Mouse (Mus musculus) heart, embryonic 16.5 days (tissue): ENCODE measurements at regions not wholly inside any gene's neighbourhood (a gene's known extent, or its start where the extent isn't known, plus 50 kb on each side); places are given as distances from the start of the nearest gene placed in this dataset.
"Not testable (repeated sequence)": the region's sequence is repeated elsewhere in the genome, so short reads cannot be mapped to it uniquely, and the experiment has no call there.

Source experiments
- ATAC-seq: fragments of 200-750 bp; cut with Nextera tagmentation; replicated peaks from 2 replicates; pipeline ENCODE4 v1.8.0; 2017; ENCODE audit warnings: moderate number of reproducible peaks; ENCODE audit not compliant: insufficient read depth, low FRiP score; ENCODE audit errors: extremely low read depth
- H3K27ac ChIP-seq: fragments of 300-500 bp; sonication (generic); 2 replicates; pipeline ENCODE4 v1.5.1; 2014; ENCODE audit warnings: mild to moderate bottlenecking, low read length, control low read depth, moderate library complexity
- H3K27me3 ChIP-seq: fragments of 300-500 bp; sonication (generic); 2 replicates; pipeline ENCODE4 v1.6.1; 2014; ENCODE audit warnings: low read length, mixed read lengths; ENCODE audit not compliant: control insufficient read depth, insufficient read depth
- H3K36me3 ChIP-seq: fragments of 300-500 bp; sonication (generic); 2 replicates; pipeline ENCODE4 v1.6.1; 2014; ENCODE audit not compliant: control insufficient read depth, insufficient read depth
- H3K4me1 ChIP-seq: fragments of 300-500 bp; sonication (generic); 2 replicates; pipeline ENCODE4 v1.6.1; 2014; ENCODE audit warnings: low read length, mixed read lengths; ENCODE audit not compliant: control insufficient read depth, insufficient read depth
- H3K4me2 ChIP-seq: fragments of 300-500 bp; sonication (generic); 2 replicates; pipeline ENCODE4 v1.6.1; 2014; ENCODE audit warnings: low read depth, mild to moderate bottlenecking, control low read depth, low read length
- H3K4me3 ChIP-seq: fragments of 300-500 bp; sonication (generic); 2 replicates; pipeline ENCODE4 v1.5.1; 2014; ENCODE audit warnings: mild to moderate bottlenecking, control low read depth, low read length
- H3K9ac ChIP-seq: fragments of 300-500 bp; sonication (generic); 2 replicates; pipeline ENCODE4 v1.6.1; 2014; ENCODE audit warnings: low read length, control low read depth
- H3K9me3 ChIP-seq: fragments of 300-500 bp; sonication (generic); replicated peaks from 2 replicates; pipeline ENCODE4 v1.6.1; 2016; ENCODE audit warnings: low read length; ENCODE audit not compliant: control insufficient read depth
- WGBS: fragments of 180-500 bp; shearing (Covaris S2); extraction: QIAGEN DNeasy Blood & Tissue Kit; methylation state at CpG from one replicate; pipeline ENCODE4 v1.1.7; 2014; 5-methylcytosine and 5-hydroxymethylcytosine counted together

DNA sequence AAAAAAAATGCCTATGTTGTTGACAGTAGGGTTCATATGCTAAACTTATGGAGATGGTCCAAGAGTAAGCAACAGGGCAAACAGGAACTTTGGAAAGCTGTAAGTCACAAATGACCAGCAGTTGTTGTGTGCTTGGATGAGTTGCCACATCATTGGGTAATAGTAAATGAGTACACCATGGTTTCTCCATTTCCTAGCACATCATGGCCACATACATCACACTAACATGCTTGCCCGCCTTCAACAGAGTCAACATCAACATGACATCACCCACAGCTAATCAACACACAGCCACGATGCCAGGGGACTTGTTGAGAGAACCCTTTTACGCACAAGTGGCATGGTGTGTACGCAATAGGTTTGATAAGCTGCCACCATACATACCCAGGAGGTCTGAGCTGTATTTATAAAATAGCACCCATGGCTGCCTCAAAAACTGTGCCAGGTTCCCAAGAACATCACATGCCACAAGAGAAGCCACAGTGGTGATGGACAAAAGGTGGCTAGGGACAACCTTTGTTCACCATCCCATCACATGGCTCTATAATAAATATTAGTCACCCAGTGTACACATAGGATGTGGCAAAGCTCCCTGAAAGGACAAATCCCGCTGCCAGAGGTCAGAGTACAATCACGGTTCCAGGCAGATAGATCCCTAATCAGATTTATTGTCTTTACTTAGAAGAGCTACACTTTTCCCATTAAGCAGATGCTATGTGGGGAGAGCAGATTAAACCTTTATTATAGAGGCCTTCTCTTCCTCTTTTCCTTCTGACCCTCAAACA is 179.5 kb upstream of the Tsc22d2 start:
- no peak overlapping the region for H3K4me3 ChIP-seq
- no peak overlapping the region for H3K9ac ChIP-seq
- no peak overlapping the region for H3K4me2 ChIP-seq
- WGBS, result 79% methylated on average over 6 of the region's 6 CpGs
- H3K4me1 ChIP-seq, result no peaks in the 10 kb centered on the region
- H3K27ac ChIP-seq, result no peak overlapping the region
- ATAC-seq, result no peak
- H3K36me3 ChIP-seq, result no peaks in the 10 kb centered on the region
- H3K9me3 ChIP-seq, result no peaks in the 10 kb centered on the region
- H3K27me3 ChIP-seq, result no peaks in the 10 kb centered on the region

DNA sequence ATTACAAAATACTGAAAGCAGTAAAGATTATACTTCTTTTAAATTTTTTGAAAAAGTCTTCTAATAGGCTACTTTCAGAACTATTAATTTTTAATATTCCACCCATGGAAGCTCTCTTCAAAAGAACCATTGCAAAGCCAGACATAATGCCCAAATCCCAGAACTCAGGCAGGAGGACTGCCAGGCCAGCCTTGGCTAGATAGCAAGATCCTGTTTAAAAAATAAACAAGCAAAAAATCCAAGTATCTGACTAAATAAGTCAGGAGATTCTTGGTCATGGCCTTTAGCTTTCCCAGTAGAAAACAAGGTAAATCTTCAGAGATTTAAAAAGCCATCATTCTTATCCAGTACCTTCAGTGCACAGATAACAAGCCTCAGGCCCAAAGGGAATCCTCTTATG is 176.4 kb upstream of the Tsc22d2 start:
- H3K4me2 ChIP-seq, result no peak overlapping the region
- H3K9ac ChIP-seq, result no peak overlapping the region

DNA sequence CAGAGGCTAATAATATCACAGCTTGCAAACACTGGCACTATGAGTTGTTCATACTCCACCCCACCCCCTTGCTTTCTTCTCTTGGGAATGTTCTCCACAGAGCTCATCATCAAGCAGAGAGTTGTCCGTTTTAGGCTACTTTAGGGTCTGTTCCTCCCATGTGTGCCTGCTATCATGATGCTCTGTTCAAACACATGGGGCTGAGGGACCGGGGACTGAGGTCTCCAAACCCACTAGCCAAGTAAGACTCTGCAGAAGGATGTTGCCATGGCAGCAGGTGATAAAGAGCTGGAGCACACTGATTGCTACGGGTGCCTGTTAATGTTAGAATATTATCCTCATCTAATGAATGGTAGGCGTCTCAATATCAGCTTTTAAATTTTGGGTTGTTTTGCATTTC is 173.7 kb upstream of the Tsc22d2 start:
- H3K4me1 ChIP-seq, result no peaks in the 10 kb centered on the region
- no peaks in the 10 kb centered on the region for H3K9me3 ChIP-seq
- ATAC-seq, result no peak
- 38% methylated on average over 4 of the region's 4 CpGs for WGBS
- no peak overlapping the region for H3K4me2 ChIP-seq
- H3K27ac ChIP-seq, result no peak overlapping the region
- H3K9ac ChIP-seq, result no peak overlapping the region
- H3K27me3 ChIP-seq, result no peaks in the 10 kb centered on the region
- no peak overlapping the region for H3K4me3 ChIP-seq
- H3K36me3 ChIP-seq, result no peaks in the 10 kb centered on the region

More for the DNA sequence above, 176.4 kb upstream of the Tsc22d2 start:
- H3K9me3 ChIP-seq, result no peaks in the 10 kb centered on the region
- H3K4me3 ChIP-seq, result no peak overlapping the region
- H3K27ac ChIP-seq, result no peak overlapping the region
- no peak for ATAC-seq
- H3K36me3 ChIP-seq, result no peaks in the 10 kb centered on the region
- H3K27me3 ChIP-seq, result no peaks in the 10 kb centered on the region
- no peaks in the 10 kb centered on the region for H3K4me1 ChIP-seq

DNA sequence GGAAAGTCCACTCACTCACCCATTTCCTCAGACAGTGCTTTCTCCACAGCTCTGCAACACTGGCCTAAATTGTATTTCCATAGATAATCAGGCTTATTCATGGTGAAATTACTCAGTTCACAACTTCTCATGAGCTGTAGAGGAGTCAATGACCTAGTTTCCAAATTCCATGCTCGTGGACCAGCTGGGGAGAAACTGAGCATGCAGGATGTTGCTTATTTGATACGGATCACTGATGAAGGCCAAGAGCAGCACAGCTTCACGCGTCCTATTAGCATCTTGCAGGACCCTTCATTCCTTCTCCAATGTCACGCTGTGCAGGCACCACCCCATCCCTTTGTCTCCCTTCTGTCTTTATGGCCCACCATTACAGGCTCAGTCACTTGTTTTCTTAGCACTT is 169.2 kb upstream of the Tsc22d2 start:
- Histone ChIP-seq H3K9ac (no peak overlapping the region), H3K9me3 (no peaks in the 10 kb centered on the region), H3K36me3 (no peaks in the 10 kb centered on the region), H3K27ac (no peak overlapping the region), H3K4me3 (no peak overlapping the region), H3K4me1 (no peaks in the 10 kb centered on the region), H3K4me2 (no peak overlapping the region), H3K27me3 (no peaks in the 10 kb centered on the region)
- 56% methylated on average over 5 of the region's 5 CpGs for WGBS
- ATAC-seq, result no peak

DNA sequence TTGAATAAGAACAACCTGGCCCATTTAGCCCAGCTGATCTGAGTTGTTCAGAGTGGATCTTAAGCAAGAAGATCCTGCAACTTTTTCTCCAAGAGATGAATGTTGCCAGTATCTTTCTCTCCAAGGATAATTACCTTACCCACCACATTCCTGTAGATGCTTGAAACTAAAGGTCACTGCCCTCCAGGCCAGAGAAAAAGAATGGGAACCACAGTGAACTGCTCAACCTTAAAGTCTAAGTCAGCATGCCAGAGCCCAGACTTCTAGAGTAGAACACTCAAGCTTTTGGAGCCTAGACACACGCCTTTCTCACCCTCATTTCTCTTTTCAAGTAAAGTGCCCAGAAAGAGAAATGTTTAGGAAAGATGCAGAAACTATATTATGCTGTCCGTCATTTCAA is 166.5 kb upstream of the Tsc22d2 start:
- H3K36me3 ChIP-seq, result no peaks in the 10 kb centered on the region
- no peak overlapping the region for H3K4me3 ChIP-seq
- H3K4me2 ChIP-seq, result no peak overlapping the region
- H3K4me1 ChIP-seq, result no peaks in the 10 kb centered on the region
- H3K27me3 ChIP-seq, result no peaks in the 10 kb centered on the region
- no peak for ATAC-seq
- no peak overlapping the region for H3K27ac ChIP-seq
- no peak overlapping the region for H3K9ac ChIP-seq
- WGBS, result 78% methylated on average over 2 of the region's 2 CpGs
- no peaks in the 10 kb centered on the region for H3K9me3 ChIP-seq

DNA sequence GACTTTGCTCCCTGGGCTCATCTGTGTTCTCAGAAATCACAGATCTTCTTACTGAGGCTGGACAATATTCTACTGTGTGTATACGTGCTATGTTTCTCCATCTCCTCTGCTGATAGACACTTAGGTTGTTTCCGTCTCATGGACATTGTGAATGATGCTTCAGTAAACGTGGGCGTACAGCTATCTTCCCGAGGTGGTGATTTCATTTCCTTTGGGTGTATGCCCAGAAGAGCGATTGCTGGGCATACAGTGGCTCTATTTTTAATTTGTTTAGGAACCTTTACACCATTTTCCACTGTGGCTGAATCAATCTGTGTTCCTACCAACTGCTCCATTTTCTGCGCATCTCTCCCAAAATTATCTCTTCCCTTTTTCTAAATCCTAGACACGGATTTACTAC is 160.6 kb upstream of the Tsc22d2 start:
- no peaks in the 10 kb centered on the region for H3K9me3 ChIP-seq
- ATAC-seq, result peak; percentile 52
- H3K4me2 ChIP-seq, result no peak overlapping the region
- H3K27ac ChIP-seq, result no peak overlapping the region
- no peaks in the 10 kb centered on the region for H3K36me3 ChIP-seq
- no peaks in the 10 kb centered on the region for H3K27me3 ChIP-seq
- no peak overlapping the region for H3K9ac ChIP-seq
- WGBS, result 33% methylated on average over 8 of the region's 8 CpGs
- peaks cover 6% of the 10 kb centered on the region for H3K4me1 ChIP-seq
- H3K4me3 ChIP-seq, result no peak overlapping the region

DNA sequence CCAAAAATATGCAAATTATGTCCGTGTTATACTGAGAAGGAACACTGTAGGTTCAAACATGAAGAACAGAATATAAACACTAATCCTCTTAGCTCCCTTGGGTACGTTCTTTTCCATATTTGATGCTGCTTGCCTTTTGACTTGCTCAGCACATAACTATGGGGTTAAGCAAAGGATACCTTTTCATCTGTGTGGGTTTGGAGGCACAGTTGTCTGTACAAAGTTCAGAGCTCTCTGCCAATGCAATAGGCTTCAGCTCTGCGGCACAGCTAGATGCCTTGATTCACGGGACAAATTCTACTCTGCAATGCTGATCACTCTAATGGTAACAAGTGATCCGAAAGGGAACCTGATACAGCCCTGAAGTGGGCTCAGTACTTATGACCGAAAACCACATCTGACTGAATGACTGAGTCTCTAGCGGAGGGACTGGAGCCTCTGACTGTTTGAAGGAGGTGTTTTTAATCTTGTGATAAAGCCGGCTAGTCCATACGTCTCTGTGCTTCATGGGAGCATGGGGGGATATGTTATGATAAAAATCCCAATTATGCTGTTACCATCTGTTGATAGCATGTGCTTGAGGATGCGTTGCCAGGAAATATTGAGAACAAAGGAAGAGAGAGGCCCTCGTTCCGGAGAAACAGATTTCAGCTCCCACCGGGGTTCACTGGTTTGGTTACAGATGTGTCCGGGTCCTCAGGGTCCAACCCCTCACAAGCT is 146.7 kb upstream of the Tsc22d2 start:
- Histone ChIP-seq H3K9ac (no peak overlapping the region), H3K9me3 (no peaks in the 10 kb centered on the region), H3K4me1 (peaks cover 5% of the 10 kb centered on the region), H3K27me3 (no peaks in the 10 kb centered on the region), H3K36me3 (no peaks in the 10 kb centered on the region), H3K27ac (no peak overlapping the region), H3K4me2 (peak overlapping the region; percentile 26; the same call in 1 of the 2 replicates), H3K4me3 (no peak overlapping the region)
- no peak for ATAC-seq
- whole genome bisulfite sequencing, result 49% methylated on average over 14 of the region's 14 CpGs

- not testable (repeated sequence) for ATAC-seq, H3K27me3 ChIP-seq, H3K4me2 ChIP-seq, H3K9me3 ChIP-seq, H3K36me3 ChIP-seq, H3K27ac ChIP-seq, H3K4me1 ChIP-seq, H3K9ac ChIP-seq, H3K4me3 ChIP-seq
- WGBS, result no CpG with 5 or more reads among the region's 4 CpGs
These were observed 143.1 kb upstream of the Tsc22d2 start for GRCm38 (mm10) chr3:58271441-58271840.

DNA sequence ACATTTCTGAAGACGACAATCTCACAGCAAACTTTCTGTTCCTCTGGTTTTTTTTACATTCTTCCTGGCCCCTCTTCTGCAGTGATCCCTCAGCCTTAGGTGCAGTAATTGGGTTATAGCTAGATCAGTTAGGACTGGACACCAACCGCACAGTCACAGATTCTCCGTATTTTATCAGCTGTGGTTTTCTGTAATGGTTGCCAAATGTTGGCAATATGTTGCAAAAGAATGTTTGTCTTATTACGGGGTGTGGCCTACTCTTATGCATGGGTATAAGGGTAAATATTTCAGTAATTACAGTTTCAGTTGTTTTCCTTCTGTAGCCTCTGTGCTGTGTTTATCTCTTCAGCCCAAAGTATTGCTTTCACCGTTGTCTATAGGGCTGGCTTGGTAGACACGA is 133.2 kb upstream of the Tsc22d2 start:
- 75% methylated on average over 6 of the region's 6 CpGs for WGBS
- no peak for ATAC-seq

More for the DNA sequence above, 133.2 kb upstream of the Tsc22d2 start:
- Histone ChIP-seq H3K9ac (no peak overlapping the region), H3K27me3 (no peaks in the 10 kb centered on the region), H3K27ac (no peak overlapping the region), H3K4me3 (no peak overlapping the region), H3K36me3 (no peaks in the 10 kb centered on the region), H3K4me1 (no peaks in the 10 kb centered on the region), H3K9me3 (peaks cover 3% of the 10 kb centered on the region; the same call in 1 of the 2 replicates), H3K4me2 (no peak overlapping the region)
